In the genomic region with DNA sequence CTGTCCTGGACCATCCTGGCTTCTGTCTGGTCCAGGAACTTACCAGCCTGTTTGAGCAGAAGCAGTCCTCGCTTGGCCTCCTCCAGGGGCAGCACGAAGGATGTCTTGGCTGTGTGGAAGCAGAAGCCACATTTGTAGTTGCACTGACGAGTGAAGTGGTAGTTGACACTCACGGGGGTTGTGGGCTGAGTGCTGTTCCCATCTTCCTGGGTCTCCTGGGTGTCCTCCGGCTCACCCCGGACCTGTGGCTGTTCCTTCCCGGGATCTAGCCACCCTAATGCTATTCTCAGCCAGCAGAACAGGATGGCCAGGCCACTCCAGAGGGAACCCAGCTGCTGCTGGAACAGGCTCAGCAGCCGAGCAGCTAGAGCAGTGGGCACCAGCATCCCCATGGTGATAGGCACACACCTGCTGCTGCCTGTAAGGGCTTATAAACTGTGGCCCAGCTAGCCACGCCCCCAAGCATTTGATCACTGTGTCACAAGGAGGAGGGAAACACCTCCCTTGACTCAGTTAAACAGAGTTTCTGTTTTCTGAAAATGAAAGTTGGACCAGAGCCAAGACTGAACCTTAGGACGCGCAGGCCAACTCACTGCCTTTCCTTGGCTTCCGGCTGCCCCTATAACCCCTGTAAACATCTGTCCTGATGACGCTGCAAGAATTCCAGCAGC, we compare ENCODE assay signal across 8 mouse cellular contexts. TPM values are rescaled to one million over a fixed set of nuclear protein-coding genes. Genes with fewer than 3 reads are reported as not detected.
DNase-seq lines count a peak whose midpoint lies in the region; ATAC-seq and TF ChIP-seq lines count a peak whose summit lies in the region.

A gene (minus strand): TSS at position 425 of the 671 bp plus-strand sequence.

- WGBS in forebrain, postnatal 0 days: 44% methylated on average over 13 of the region's 13 CpGs
- 51% methylated on average over 13 of the region's 13 CpGs for WGBS in hindbrain, embryonic 13.5 days
- 33% methylated on average over 13 of the region's 13 CpGs for WGBS in limb, embryonic 13.5 days
- 50% methylated on average over 13 of the region's 13 CpGs for WGBS in midbrain, postnatal 0 days

- no peaks in the 10 kb centered on the region for H3K4me1 ChIP-seq in forebrain, postnatal 0 days (ENCODE audit: insufficient read depth)
- H3K4me1 ChIP-seq in hindbrain, embryonic 13.5 days (replicated peaks): peaks cover 10% of the 10 kb centered on the region
- peaks cover 22% of the 10 kb centered on the region for H3K4me1 ChIP-seq in limb, embryonic 13.5 days
- 0 out of 2 replicates have a peak, but pooled peaks cover 4% of the 10 kb centered on the region for H3K4me1 ChIP-seq in midbrain, postnatal 0 days (ENCODE audit: insufficient read depth, low read length)

- no peaks in the 10 kb centered on the region for H3K36me3 ChIP-seq in forebrain, postnatal 0 days (ENCODE audit: insufficient read depth)
- H3K36me3 ChIP-seq in hindbrain, embryonic 13.5 days: no peaks in the 10 kb centered on the region
- H3K36me3 ChIP-seq in limb, embryonic 13.5 days: no peaks in the 10 kb centered on the region
- no peaks in the 10 kb centered on the region for H3K36me3 ChIP-seq in midbrain, postnatal 0 days (ENCODE audit: insufficient read depth, low read length)

- no peak for TF ChIP-seq CTCF in forebrain, postnatal 0 days (IDR thresholded peaks at IDR 0.05; ENCODE audit: low read depth)
- no peak for TF ChIP-seq CTCF in midbrain, postnatal 0 days (IDR thresholded peaks at IDR 0.05)

- no peak within 1 kb of the TSS for H3K4me3 ChIP-seq in forebrain, postnatal 0 days (ENCODE audit: low read depth, low read length)
- H3K4me3 ChIP-seq in hindbrain, embryonic 13.5 days: no peak within 1 kb of the TSS
- H3K4me3 ChIP-seq in limb, embryonic 13.5 days: no peak within 1 kb of the TSS
- H3K4me3 ChIP-seq in midbrain, postnatal 0 days (ENCODE audit: low read depth, low read length): 0 out of 2 replicates have a peak within 1 kb of the TSS, but pooled peaks have one; percentile 0

- DNase-seq in layer of hippocampus, adult 11-12 months (ENCODE audit: low spot score): peak; percentile 24
- no peak for DNase-seq in layer of hippocampus, postnatal 25 days (ENCODE audit: extremely low spot score in 1 of 2, low spot score in 1 of 2)
- DNase-seq in adrenal gland, postnatal 36 days: peak; percentile 78 to 85
- DNase-seq in forebrain, postnatal 0 days: no peak
- DNase-seq in midbrain, postnatal 0 days (ENCODE audit: low spot score): peak; percentile 47
- DNase-seq in thymus, adult 18-20 months: peak; percentile 77 to 89

- peak within 1 kb of the TSS; percentile 4 for H3K4me2 ChIP-seq in forebrain, postnatal 0 days (ENCODE audit: low read depth)
- 0 out of 2 replicates have a peak within 1 kb of the TSS, but pooled peaks have one; percentile 2 for H3K4me2 ChIP-seq in hindbrain, embryonic 13.5 days
- H3K4me2 ChIP-seq in limb, embryonic 13.5 days (replicated peaks): peak within 1 kb of the TSS; percentile 47
- peak within 1 kb of the TSS; percentile 20; the same call in 1 of the 2 replicates for H3K4me2 ChIP-seq in midbrain, postnatal 0 days (ENCODE audit: low read depth, low read length, poor library complexity, severe bottlenecking)

- no peak within 1 kb of the TSS for H3K9ac ChIP-seq in forebrain, postnatal 0 days
- H3K9ac ChIP-seq in hindbrain, embryonic 13.5 days: no peak within 1 kb of the TSS
- H3K9ac ChIP-seq in limb, embryonic 13.5 days: 0 out of 2 replicates have a peak within 1 kb of the TSS, but pooled peaks have one; percentile 25
- H3K9ac ChIP-seq in midbrain, postnatal 0 days (replicated peaks; ENCODE audit: low read length, poor library complexity, severe bottlenecking): no peak within 1 kb of the TSS

- H3K27ac ChIP-seq in forebrain, postnatal 0 days (ENCODE audit: low read depth, low read length): no peak within 1 kb of the TSS
- no peak within 1 kb of the TSS for H3K27ac ChIP-seq in hindbrain, embryonic 13.5 days
- no peak within 1 kb of the TSS for H3K27ac ChIP-seq in limb, embryonic 13.5 days
- no peak within 1 kb of the TSS for H3K27ac ChIP-seq in midbrain, postnatal 0 days (ENCODE audit: low read depth, low read length)

- no peaks in the 10 kb centered on the region for H3K9me3 ChIP-seq in forebrain, postnatal 0 days (ENCODE audit: low read length)
- no peaks in the 10 kb centered on the region for H3K9me3 ChIP-seq in hindbrain, embryonic 13.5 days
- no peaks in the 10 kb centered on the region for H3K9me3 ChIP-seq in limb, embryonic 13.5 days
- no peaks in the 10 kb centered on the region for H3K9me3 ChIP-seq in midbrain, postnatal 0 days (ENCODE audit: low read length)

- ATAC-seq in forebrain, postnatal 0 days: peak; percentile 48
- ATAC-seq in hindbrain, embryonic 13.5 days (ENCODE audit: low FRiP score): 0 out of 2 replicates have a peak, but pooled peaks have one; percentile 36
- ATAC-seq in limb, embryonic 13.5 days (ENCODE audit: low FRiP score, low read depth): peak; percentile 95
- no peak for ATAC-seq in midbrain, postnatal 0 days (ENCODE audit: low FRiP score)

- no peaks in the 10 kb centered on the region for H3K27me3 ChIP-seq in forebrain, postnatal 0 days (ENCODE audit: insufficient read depth, low read length)
- H3K27me3 ChIP-seq in hindbrain, embryonic 13.5 days: no peaks in the 10 kb centered on the region
- no peaks in the 10 kb centered on the region for H3K27me3 ChIP-seq in limb, embryonic 13.5 days
- no peaks in the 10 kb centered on the region for H3K27me3 ChIP-seq in midbrain, postnatal 0 days (ENCODE audit: insufficient read depth, low read length)

RNA-seq across cellular contexts. Expression of the gene that starts here (rescaled TPM):
- under 1 TPM; 0.27 to 0.33 TPM for total RNA-seq in layer of hippocampus, postnatal 25 days (2021)
- total RNA-seq in adrenal gland, postnatal 36 days (2021): 10 to 100 TPM; 17.5 to 31.9 TPM
- 1.1 TPM in 2 replicates for total RNA-seq in forebrain, postnatal 0 days (2014; rRNA removed)
- polyA plus RNA-seq in forebrain, postnatal 0 days (2015; fragmentation: Nextera tagmentation; extraction: Ambion mirVana): 0.91 and 1.7 TPM in 2 replicates
- 0.44 and 0.84 TPM in 2 replicates for polyA plus RNA-seq in hindbrain, embryonic 13.5 days (2015; fragmentation: Nextera tagmentation; extraction: Ambion mirVana)
- 1.3 and 1.4 TPM in 2 replicates for polyA plus RNA-seq in limb, embryonic 13.5 days (2015; fragmentation: Nextera tagmentation; extraction: Ambion mirVana)
- total RNA-seq in midbrain, postnatal 0 days (2014; rRNA removed): 1.1 and 1.3 TPM in 2 replicates
- polyA plus RNA-seq in midbrain, postnatal 0 days (2015; fragmentation: Nextera tagmentation; extraction: Ambion mirVana): 0.95 and 0.98 TPM in 2 replicates

Comparison
In these comparisons a context has a peak if more than half of its experiments do, and no peak if none do; other contexts are left out.
1. DNase-seq: peak in layer of hippocampus, adult 11-12 months (single experiment), adrenal gland, postnatal 36 days (2 of 2), midbrain, postnatal 0 days (single experiment) and thymus, adult 18-20 months (2 of 2); none in layer of hippocampus, postnatal 25 days (0 of 2) and forebrain, postnatal 0 days (single experiment).
2. Peak in ATAC-seq and H3K4me2 ChIP-seq in hindbrain, embryonic 13.5 days; RNA of the gene not detected or under 1 TPM.
3. Peak in every context shown above with its lines, with median percentiles within 50 percentile points of each other: H3K4me2 ChIP-seq.